Mouse (Mus musculus): ENCODE measurements around the gene Gpr83.
"Not testable (repeated sequence)": the region's sequence is repeated elsewhere in the genome, so short reads cannot be mapped to it uniquely, and the experiment has no call there.

DNA sequence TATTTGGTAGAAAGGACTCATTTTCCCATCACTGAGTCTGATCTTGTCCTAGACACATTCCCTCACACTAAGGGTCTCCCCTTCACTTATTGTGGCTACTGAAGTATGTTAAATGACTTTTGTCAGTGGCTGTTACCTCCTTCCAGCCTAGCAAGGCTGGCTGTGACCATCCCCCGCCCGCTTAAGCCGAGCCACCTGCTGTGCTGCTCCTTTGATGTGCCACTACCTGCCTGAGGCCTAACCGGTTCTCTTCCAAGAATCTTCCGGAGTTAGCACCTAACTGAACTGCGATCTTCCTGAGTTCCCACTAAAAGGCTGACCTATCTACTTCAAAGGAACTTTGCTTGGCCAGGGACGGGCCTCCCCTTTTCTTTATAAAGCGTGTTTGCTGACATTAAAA lies 16.6 kb downstream of the Gpr83 start:
- TF ChIP-seq CTCF (IDR thresholded peaks at IDR 0.05); POLR2A (IDR thresholded peaks at IDR 0.05; ENCODE audit: insufficient read depth, low read depth, low read length): not testable (repeated sequence)

Data from heart, adult 2 months (tissue).